Mouse (Mus musculus) forebrain, postnatal 0 days (tissue): ENCODE data around the gene St7l. TPM values are rescaled to one million over a fixed set of nuclear protein-coding genes. Genes with fewer than 3 reads are reported as not detected.
A peak's percentile ranks its signal among the peaks of the same experiment; 100 is the strongest.

Experiments used
- ATAC-seq: fragments of 200-750 bp; cut with Nextera tagmentation; 2 replicates; pipeline ENCODE4 v1.8.0; 2017; ENCODE audit warnings: mild to moderate bottlenecking, moderate library complexity
- DNase-seq: peaks from one replicate; pipeline ENCODE4 v3.0.0-alpha.2; 2015
- H3K27ac ChIP-seq: fragments of 300-500 bp; sonication (generic); 2 replicates; pipeline ENCODE4 v1.5.1; 2014; ENCODE audit warnings: low read depth, mild to moderate bottlenecking, antibody characterized with exemption, low read length, moderate library complexity, mixed read lengths
- H3K27me3 ChIP-seq: fragments of 300-500 bp; sonication (generic); 2 replicates; pipeline ENCODE4 v1.6.1; 2014; ENCODE audit warnings: mild to moderate bottlenecking, low read length, mixed read lengths; ENCODE audit not compliant: insufficient read depth
- H3K36me3 ChIP-seq: fragments of 300-500 bp; sonication (generic); 2 replicates; pipeline ENCODE4 v1.6.1; 2014; ENCODE audit warnings: mild to moderate bottlenecking, moderate library complexity; ENCODE audit not compliant: insufficient read depth
- H3K4me1 ChIP-seq: fragments of 300-500 bp; sonication (generic); 2 replicates; pipeline ENCODE4 v1.6.1; 2014; ENCODE audit warnings: antibody characterized with exemption; ENCODE audit not compliant: insufficient read depth
- H3K4me2 ChIP-seq: fragments of 300-500 bp; sonication (generic); 2 replicates; pipeline ENCODE4 v1.6.1; 2014; ENCODE audit warnings: low read depth, mild to moderate bottlenecking, moderate library complexity
- H3K4me3 ChIP-seq: fragments of 300-500 bp; sonication (generic); 2 replicates; pipeline ENCODE4 v1.5.1; 2014; ENCODE audit warnings: low read depth, low read length, mixed read lengths
- H3K9ac ChIP-seq: fragments of 300-500 bp; sonication (generic); 2 replicates; pipeline ENCODE4 v1.6.1; 2014; ENCODE audit warnings: mild to moderate bottlenecking
- H3K9me3 ChIP-seq: fragments of 300-500 bp; sonication (generic); 2 replicates; pipeline ENCODE4 v1.6.1; 2016; ENCODE audit warnings: low read length
- CTCF ChIP-seq: sonication (generic); IDR thresholded peaks from 2 replicates; pipeline ENCODE4 v1.5.1; 2016; ENCODE audit warnings: antibody characterized with exemption, control low read depth, low read depth
- WGBS: fragments of 180-500 bp; shearing (Covaris S2); extraction: QIAGEN DNeasy Blood & Tissue Kit; methylation state at CpG from one replicate; pipeline ENCODE4 v1.1.7; 2014; 5-methylcytosine and 5-hydroxymethylcytosine counted together
- polyA plus RNA-seq: library from polyadenylated mRNA; unstranded; fragments of >200 nt; fragmentation: Nextera tagmentation; extraction: Ambion mirVana; gene quantifications from 2 replicates; pipeline ENCODE4 v1.2.1, GENCODE M21; 2015
- total RNA-seq: library from RNA; depleted of rRNA; stranded (reverse); fragments of >200 nt; gene quantifications from 2 replicates; pipeline ENCODE4 v1.2.3, GENCODE M21; 2014; rRNA removed

St7l gene
- total and polyA plus RNA-seq, 2 experiments from 2014 or later: 35.4 to 46.5 TPM

GRCm38 (mm10) chr3:104962141-104962611, 98.4 kb downstream of the St7l start:
- DNase-seq: no peak
- H3K4me3 ChIP-seq: peak overlapping the region; percentile 50
- peaks cover 42% of the 10 kb centered on the region for H3K27me3 ChIP-seq

GRCm38 (mm10) chr3:104962866-104963265, 99.1 kb downstream of the St7l start:
- Histone ChIP-seq H3K4me1 (no peaks in the 10 kb centered on the region), H3K36me3 (no peaks in the 10 kb centered on the region), H3K4me2 (no peak overlapping the region), H3K9me3 (no peaks in the 10 kb centered on the region), H3K4me3 (no peak overlapping the region), H3K9ac (no peak overlapping the region), H3K27ac (no peak overlapping the region), H3K27me3 (peaks cover 42% of the 10 kb centered on the region)
- TF ChIP-seq CTCF: no peak
- ATAC-seq (no peak), DNase-seq (no peak)
- 4% methylated on average over 5 of the region's 5 CpGs for WGBS

More at GRCm38 (mm10) chr3:104962141-104962611, 98.4 kb downstream of the St7l start:
- Histone ChIP-seq H3K4me2 (peak overlapping the region; percentile 60), H3K36me3 (no peaks in the 10 kb centered on the region), H3K27ac (no peak overlapping the region), H3K4me1 (no peaks in the 10 kb centered on the region), H3K9ac (peak overlapping the region; percentile 37; the same call in 1 of the 2 replicates), H3K9me3 (no peaks in the 10 kb centered on the region)
- no peak for TF ChIP-seq CTCF
- ATAC-seq: 0 out of 2 replicates have a peak, but pooled peaks have one; percentile 1
- 3% methylated on average over 31 of the region's 31 CpGs for WGBS

DNA sequence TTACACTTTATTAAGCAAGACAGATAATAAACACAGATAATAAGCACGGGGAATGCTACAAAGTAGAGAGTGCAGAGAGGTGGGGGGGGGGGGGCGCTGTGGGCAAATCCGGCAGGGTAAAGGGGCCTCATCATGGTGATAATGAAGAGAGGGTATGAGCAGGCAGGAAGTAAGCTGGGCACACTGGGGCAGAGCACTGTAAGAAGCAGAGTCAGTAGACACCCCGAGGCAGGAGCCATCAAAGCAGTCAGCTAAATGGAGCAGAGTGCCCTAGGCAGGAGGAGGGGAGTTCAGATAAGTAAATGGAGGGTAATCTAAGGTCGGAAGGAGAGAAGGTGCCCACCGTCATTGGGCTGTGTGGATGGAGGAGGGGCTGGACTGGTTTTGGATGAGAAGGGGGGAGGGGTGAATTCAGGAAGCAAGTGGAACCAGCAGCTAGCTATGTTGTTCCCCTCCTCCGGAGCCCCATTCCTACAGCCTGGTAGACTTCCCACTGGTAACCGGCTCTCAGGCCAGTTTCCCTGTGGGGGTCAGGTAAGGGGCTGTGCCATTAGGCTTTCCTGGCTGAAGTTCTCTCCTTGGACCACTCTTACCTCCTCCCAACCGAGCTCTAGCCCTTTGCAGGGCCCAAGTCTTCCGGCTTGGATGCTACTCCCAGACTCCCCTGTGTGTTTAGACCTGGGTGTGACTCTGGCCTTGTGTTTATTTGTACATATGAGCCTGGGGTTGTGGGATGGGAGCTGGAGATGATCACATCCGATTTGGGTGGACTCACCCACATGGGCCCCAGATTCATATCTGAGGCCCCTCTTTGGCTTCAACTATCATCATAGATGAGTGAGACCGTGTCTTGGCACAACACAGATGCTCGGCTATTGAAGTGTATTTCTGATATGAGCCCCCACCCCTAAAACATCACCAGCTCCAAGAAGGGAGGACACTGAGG, 99.8 kb downstream of the St7l start:
- H3K27ac ChIP-seq: no peak overlapping the region
- H3K9ac ChIP-seq: no peak overlapping the region
- no peak overlapping the region for H3K4me3 ChIP-seq
- peaks cover 38% of the 10 kb centered on the region for H3K27me3 ChIP-seq
- DNase-seq (no peak), ATAC-seq (no peak)
- H3K4me2 ChIP-seq: no peak overlapping the region
- H3K4me1 ChIP-seq: no peaks in the 10 kb centered on the region
- H3K36me3 ChIP-seq: no peaks in the 10 kb centered on the region
- 31% methylated on average over 13 of the region's 13 CpGs for WGBS
- no peak for TF ChIP-seq CTCF
- H3K9me3 ChIP-seq: no peaks in the 10 kb centered on the region

DNA sequence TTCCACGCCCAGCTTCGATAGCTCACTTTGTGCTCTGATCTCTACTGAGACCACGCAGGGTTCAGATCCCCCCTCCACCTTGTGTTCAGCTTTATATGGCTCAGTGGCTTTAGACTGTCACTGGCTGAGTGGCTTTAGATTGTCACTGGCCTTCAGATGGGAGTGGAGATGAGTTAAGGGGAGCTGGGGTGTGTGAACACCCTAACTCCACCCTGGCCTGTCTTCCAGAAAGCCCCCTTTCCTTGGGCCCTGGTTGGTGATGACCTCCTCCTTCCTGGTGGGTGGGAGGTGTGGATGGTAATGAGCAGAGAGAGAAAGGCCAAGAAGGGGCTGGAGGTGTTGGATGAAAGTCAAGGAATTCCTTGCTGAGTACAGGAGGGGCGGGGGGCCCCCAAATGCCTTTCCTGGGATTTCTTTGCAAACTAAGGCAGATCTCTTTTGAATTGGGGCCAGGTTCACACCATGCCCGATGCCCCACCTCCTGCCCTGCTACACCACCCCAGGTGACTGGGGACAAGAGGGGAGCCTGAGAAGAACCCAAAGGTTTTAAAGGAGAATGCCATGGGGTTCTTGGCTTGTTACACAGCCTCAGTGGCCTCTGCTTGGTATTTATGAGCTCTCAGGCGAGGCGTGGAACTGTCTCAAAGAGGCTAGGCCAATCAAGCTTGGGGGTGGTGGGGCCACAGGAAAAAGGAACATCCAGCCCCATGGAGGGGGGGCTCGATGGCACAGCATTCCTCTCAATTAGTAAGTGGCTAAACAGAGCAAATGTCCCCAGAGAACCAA, 101.5 kb downstream of the St7l start:
- peaks cover 28% of the 10 kb centered on the region for H3K27me3 ChIP-seq
- ATAC-seq (no peak), DNase-seq (no peak)
- H3K9me3 ChIP-seq: no peaks in the 10 kb centered on the region
- no peaks in the 10 kb centered on the region for H3K4me1 ChIP-seq
- no peak overlapping the region for H3K4me3 ChIP-seq
- no peak overlapping the region for H3K27ac ChIP-seq
- H3K9ac ChIP-seq: no peak overlapping the region
- H3K4me2 ChIP-seq: no peak overlapping the region
- TF ChIP-seq CTCF: no peak
- H3K36me3 ChIP-seq: no peaks in the 10 kb centered on the region
- WGBS: 72% methylated on average over 8 of the region's 8 CpGs

DNA sequence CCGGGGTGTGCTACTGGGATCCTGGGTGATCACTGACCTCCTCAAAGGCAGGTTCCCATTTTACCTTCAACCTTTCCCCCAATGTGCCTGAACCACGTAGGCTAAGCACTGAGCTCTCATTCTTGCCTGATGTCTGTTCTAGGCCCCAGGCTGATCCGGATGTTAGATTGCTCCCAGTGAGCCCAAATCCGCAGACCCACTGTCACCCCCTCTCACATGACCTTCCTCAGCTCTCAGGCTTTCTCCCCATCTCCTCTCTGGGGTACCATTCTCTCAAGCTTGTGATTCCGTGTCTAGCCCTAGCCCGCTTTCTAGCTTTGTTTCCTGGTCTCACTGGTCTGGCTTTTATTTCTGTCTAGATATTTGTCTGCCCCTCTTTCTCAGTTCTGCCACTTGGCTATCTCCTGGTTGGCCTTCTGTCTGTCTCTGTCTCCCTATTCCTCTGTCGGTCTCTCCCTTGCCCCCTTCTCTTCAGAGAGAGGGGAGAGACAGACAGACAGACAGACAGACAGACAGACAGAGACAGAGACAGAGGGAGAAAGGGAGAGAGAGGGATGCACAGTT, 102.3 kb downstream of the St7l start:
- Histone ChIP-seq H3K36me3 (no peaks in the 10 kb centered on the region), H3K27me3 (peaks cover 20% of the 10 kb centered on the region), H3K9me3 (no peaks in the 10 kb centered on the region), H3K4me2 (no peak overlapping the region), H3K9ac (no peak overlapping the region), H3K4me3 (no peak overlapping the region), H3K4me1 (no peaks in the 10 kb centered on the region), H3K27ac (no peak overlapping the region)
- TF ChIP-seq CTCF: no peak
- no peak for ATAC-seq
- 86% methylated on average over 7 of the region's 7 CpGs for WGBS
- no peak for DNase-seq

GRCm38 (mm10) chr3:104967548-104968300, 103.9 kb downstream of the St7l start:
- peak; percentile 62 for TF ChIP-seq CTCF
- H3K4me1 ChIP-seq: no peaks in the 10 kb centered on the region
- H3K9ac ChIP-seq: peak overlapping the region; percentile 48
- WGBS: under 1% methylated on average over 48 of the region's 49 CpGs
- no peak overlapping the region for H3K27ac ChIP-seq
- no peaks in the 10 kb centered on the region for H3K9me3 ChIP-seq
- peaks cover 8% of the 10 kb centered on the region; the same call in 1 of the 2 replicates for H3K27me3 ChIP-seq
- ATAC-seq (peak; percentile 74), DNase-seq (peak; percentile 67)
- H3K4me2 ChIP-seq: peak overlapping the region; percentile 72
- no peaks in the 10 kb centered on the region for H3K36me3 ChIP-seq
- peak overlapping the region; percentile 42 for H3K4me3 ChIP-seq

Other genes starting within 250 kb of the St7l start
- gene Slc16a1, start 225.3 kb upstream of the St7l start, total RNA-seq: 32.1 and 33.4 TPM in 2 replicates
- gene Slc16a1, start 225.3 kb upstream of the St7l start, polyA plus RNA-seq: 17.4 and 20.2 TPM in 2 replicates
- 2.5 and 2.6 TPM in 2 replicates for gene Ppm1j, start 82.9 kb upstream of the St7l start, total RNA-seq
- 2.0 TPM in 2 replicates for gene Ppm1j, start 82.9 kb upstream of the St7l start, polyA plus RNA-seq
- 0.08 and 0.10 TPM in 2 replicates for gene Fam19a3, start 82.2 kb upstream of the St7l start, total RNA-seq
- gene Fam19a3, start 82.2 kb upstream of the St7l start, polyA plus RNA-seq: 0.05 and 0.18 TPM in 2 replicates
- 38.0 and 42.7 TPM in 2 replicates for gene Rhoc, start 75.6 kb upstream of the St7l start, total RNA-seq
- 42.5 and 45.1 TPM in 2 replicates for gene Rhoc, start 75.6 kb upstream of the St7l start, polyA plus RNA-seq
- 3.9 and 7.7 TPM in 2 replicates for gene Mov10, start 45.4 kb upstream of the St7l start, total RNA-seq
- 3.9 and 4.6 TPM in 2 replicates for gene Mov10, start 45.4 kb upstream of the St7l start, polyA plus RNA-seq
- 119 and 123 TPM in 2 replicates for gene Capza1, start 500 bp downstream of the St7l start, total RNA-seq
- gene Capza1, start 500 bp downstream of the St7l start, polyA plus RNA-seq: 85.5 and 92.4 TPM in 2 replicates
- 1.2 and 2.0 TPM in 2 replicates for gene Wnt2b, start 97.9 kb downstream of the St7l start, total RNA-seq
- gene Wnt2b, start 97.9 kb downstream of the St7l start, polyA plus RNA-seq: 0.21 and 0.47 TPM in 2 replicates
- 27.9 and 31.7 TPM in 2 replicates for gene Cttnbp2nl, start 189.1 kb downstream of the St7l start, total RNA-seq
- gene Cttnbp2nl, start 189.1 kb downstream of the St7l start, polyA plus RNA-seq: 32.9 and 44.9 TPM in 2 replicates
- not detected in 2 replicates for gene 4930564D02Rik, start 202.8 kb downstream of the St7l start, total RNA-seq
- not detected in 2 replicates for gene 4930564D02Rik, start 202.8 kb downstream of the St7l start, polyA plus RNA-seq